Mouse (Mus musculus) gastrocnemius, postnatal 4 days (tissue): ENCODE data around the gene Ost4. TPM values are rescaled to one million over a fixed set of nuclear protein-coding genes. Genes with fewer than 3 reads are reported as not detected.

Experiments used
- DNase-seq, 2 experiments: peaks; one replicate each; pipeline ENCODE4 v3.0.0; 2021 to 2022; ENCODE audit warnings: low spot score in 2 of 2, mixed read lengths in 2 of 2
- total RNA-seq, 2 experiments: library from RNA; stranded (reverse); gene quantifications; 2 replicates each; pipeline ENCODE4 v1.2.3; 2021

Ost4 gene
- total RNA-seq, 2 experiments from 2014 or later, result 171 to 194 TPM

GRCm38 (mm10) chr5:30856124-30856523 lies 51.5 kb downstream of the Ost4 start:
- DNase-seq, result no peak

Other genes with a start within 250 kb of the Ost4 start
- gene Cenpa, start 241.0 kb downstream of the Ost4 start, total RNA-seq, result 10 to 100 TPM; 28.7 to 39.2 TPM
- 1 to 10 TPM; 5.6 to 7.4 TPM for gene Dpysl5, start 196.2 kb downstream of the Ost4 start, total RNA-seq
- 10 to 100 TPM; 60.9 to 65.0 TPM for gene Mapre3, start 93.1 kb downstream of the Ost4 start, total RNA-seq
- 10 to 100 TPM; 56.9 to 58.3 TPM for gene Tmem214, start 39.8 kb downstream of the Ost4 start, total RNA-seq
- 10 to 100 TPM in 1 of 2 experiments, 1 to 10 TPM in 1; 8.3 to 10.0 TPM for gene Agbl5, start 19.1 kb downstream of the Ost4 start, total RNA-seq
- 100 to 1,000 TPM in 1 of 2 experiments, 10 to 100 TPM in 1; 86.8 to 104 TPM for gene Emilin1, start 5.6 kb upstream of the Ost4 start, total RNA-seq
- gene Khk, start 13.6 kb upstream of the Ost4 start, total RNA-seq, result 10 to 100 TPM; 26.7 to 29.8 TPM
- gene Cgref1, start 37.8 kb upstream of the Ost4 start, total RNA-seq, result 1 to 10 TPM; 9.5 to 10.0 TPM
- gene Preb, start 52.6 kb upstream of the Ost4 start, total RNA-seq, result 10 to 100 TPM; 97.3 to 99.7 TPM
- under 1 TPM in 1 of 2 experiments, not detected in 1; 0.10 TPM for gene Tcf23, start 60.9 kb upstream of the Ost4 start, total RNA-seq
- 100 to 1,000 TPM in 1 of 2 experiments, 10 to 100 TPM in 1; 92.4 to 102 TPM for gene Atraid, start 140.5 kb upstream of the Ost4 start, total RNA-seq
- gene Slc5a6, start 141.1 kb upstream of the Ost4 start, total RNA-seq, result 10 to 100 TPM in 1 of 2 experiments, 1 to 10 TPM in 1; 8.2 to 13.8 TPM
- 10 to 100 TPM; 40.4 to 41.0 TPM for gene Cad, start 147.0 kb upstream of the Ost4 start, total RNA-seq
- gene Dnajc5g, start 198.5 kb upstream of the Ost4 start, total RNA-seq, result not detected
- not detected for gene Slc30a3, start 200.4 kb upstream of the Ost4 start, total RNA-seq
- 100 to 1,000 TPM; 139 to 160 TPM for gene Trim54, start 208.9 kb upstream of the Ost4 start, total RNA-seq
- under 1 TPM in 1 of 2 experiments, not detected in 1; 0.62 TPM for gene Ucn, start 231.0 kb upstream of the Ost4 start, total RNA-seq
- 10 to 100 TPM; 43.4 to 51.8 TPM for gene Mpv17, start 246.5 kb upstream of the Ost4 start, total RNA-seq